Mouse (Mus musculus) brain, embryonic 14.5 days (tissue): ENCODE results near the gene Igf1r.

Source experiments
- CTCF ChIP-seq: fragments of 200-500 bp; IDR thresholded peaks from 2 replicates; pipeline ENCODE4 v1.5.1; 2012; ENCODE audit warnings: inconsistent platforms, mild to moderate bottlenecking, moderate library complexity, borderline replicate concordance; ENCODE audit not compliant: insufficient read depth, insufficient read length; ENCODE audit errors: extremely low read depth
- POLR2A ChIP-seq: fragments of 200-500 bp; IDR thresholded peaks from 2 replicates; pipeline ENCODE4 v1.6.1; 2012; ENCODE audit warnings: mild to moderate bottlenecking, inconsistent platforms, borderline replicate concordance; ENCODE audit not compliant: poor library complexity, insufficient read depth, insufficient read length, severe bottlenecking; ENCODE audit errors: extremely low read depth

- no peak for TF ChIP-seq CTCF
- no peak for TF ChIP-seq POLR2A
Observed at GRCm38 (mm10) chr7:67907786-67908400, 44.7 kb upstream of the Igf1r start.
